Mouse (Mus musculus) adrenal gland, postnatal 4 days (tissue): ENCODE measurements around the gene Ranbp1. TPM values are rescaled to one million over a fixed set of nuclear protein-coding genes. Genes with fewer than 3 reads are reported as not detected.
"Not testable (repeated sequence)": the region's sequence is repeated elsewhere in the genome, so short reads cannot be mapped to it uniquely, and the experiment has no call there.

Source experiments
- DNase-seq, 2 experiments: peaks; one replicate each; pipeline ENCODE4 v3.0.0; 2021 to 2022; ENCODE audit warnings: low spot score in 2 of 2, mixed read lengths in 2 of 2
- long read RNA-seq, 2 experiments: library from polyadenylated mRNA; stranded (forward); transcript quantifications; one replicate each; pipeline ENCODE4 v2.0.0; 2021
- total RNA-seq, 2 experiments: library from RNA; stranded (reverse); gene quantifications; 2 replicates each; pipeline ENCODE4 v1.2.3; 2021

Ranbp1 gene
- 100 to 1,000 TPM; 167 to 187 TPM for total RNA-seq
- long read RNA-seq, experiment 1, transcript Ranbp1-202 (6 exons, 1,085 nt) = major isoform, 232 of 246 reads
- long read RNA-seq, experiment 1, partial matches to known transcripts = 5 of 246 reads
- long read RNA-seq, experiment 1, other reads (novel, unspliced or antisense) = 9 of 246 reads
- long read RNA-seq, experiment 2, transcript Ranbp1-202 (6 exons, 1,085 nt) = major isoform, 332 of 351 reads
- long read RNA-seq, experiment 2, partial matches to known transcripts = 7 of 351 reads
- long read RNA-seq, experiment 2, other reads (novel, unspliced or antisense) = 12 of 351 reads

GRCm38 (mm10) chr16:18248433-18249363, at the start of gene Ranbp1, which contains the start of gene Trmt2a:
Ranbp1 (minus strand) TSS chr16:18248732.
Trmt2a (plus strand) TSS chr16:18248679.
- peak; percentile 96 to 98 for DNase-seq

DNA sequence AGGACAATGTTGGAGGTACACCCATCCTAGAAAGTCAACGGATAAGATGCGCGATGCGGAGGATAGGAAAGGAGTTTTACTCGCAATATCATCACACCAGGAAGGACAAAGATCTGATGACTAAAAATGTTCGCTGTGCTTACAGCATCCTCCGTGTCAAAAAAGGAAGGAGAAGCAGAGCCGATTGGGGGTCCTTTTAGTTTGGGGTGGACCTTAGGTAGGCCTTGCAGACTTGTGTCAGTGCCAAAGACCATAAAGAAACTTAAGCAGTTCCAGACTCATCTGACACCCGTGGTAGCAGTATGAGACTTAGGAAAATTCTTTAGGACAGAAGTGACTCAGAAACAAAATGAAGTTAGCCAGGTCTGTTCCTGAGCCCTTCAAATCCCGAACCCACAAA, 41.1 kb upstream of the Ranbp1 start:
- not testable (repeated sequence) for DNase-seq

GRCm38 (mm10) chr16:18289067-18289588, 40.6 kb upstream of the Ranbp1 start, which contains the start of gene Dgcr8:
Dgcr8 (minus strand) TSS chr16:18289246.
- peak; percentile 92 to 95 for DNase-seq

DNA sequence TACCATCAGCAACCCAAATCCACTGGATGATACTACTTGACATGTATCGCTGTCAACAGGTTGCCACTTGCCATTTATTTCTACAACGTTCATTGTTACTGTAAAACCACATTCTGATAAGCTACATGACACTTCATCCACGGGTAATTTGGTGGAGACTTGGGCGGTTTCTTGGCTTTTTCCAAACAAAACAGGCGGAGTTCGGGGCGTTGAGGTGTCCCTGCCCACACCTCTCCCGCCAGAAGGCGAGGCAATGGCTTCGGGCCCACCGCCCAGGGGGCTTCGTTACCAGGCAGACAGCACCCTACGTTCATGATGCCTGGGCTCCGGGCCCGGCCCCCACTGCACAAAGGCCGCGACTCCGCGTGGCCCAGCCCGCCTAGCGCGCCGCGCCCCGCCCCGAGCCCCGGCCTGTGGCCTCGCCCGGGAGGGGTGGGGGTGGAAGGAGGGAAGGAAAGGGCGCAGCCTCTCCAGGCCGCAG, 40.1 kb upstream of the Ranbp1 start:
- peak in 1 of 2 experiments; percentile 64 for DNase-seq

DNA sequence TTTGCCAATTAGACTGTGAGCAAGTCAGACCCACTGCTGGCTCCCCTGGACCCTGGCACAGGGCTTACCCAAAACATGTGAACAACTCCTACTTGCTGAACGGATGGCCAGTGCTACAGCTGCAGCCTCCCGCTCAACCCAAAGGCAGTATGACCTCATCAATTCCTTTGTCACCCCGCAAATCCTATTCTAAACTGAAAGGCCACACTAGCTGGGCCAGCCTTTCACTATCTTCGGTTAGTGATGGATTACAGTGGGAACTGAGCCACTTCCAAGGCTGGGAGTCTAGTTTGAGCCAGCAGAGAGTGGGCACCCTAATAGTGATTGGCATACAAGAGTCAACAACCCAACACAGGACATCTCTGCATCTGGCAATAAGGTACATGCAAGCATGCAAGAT, 39.6 kb upstream of the Ranbp1 start:
- no peak for DNase-seq

DNA sequence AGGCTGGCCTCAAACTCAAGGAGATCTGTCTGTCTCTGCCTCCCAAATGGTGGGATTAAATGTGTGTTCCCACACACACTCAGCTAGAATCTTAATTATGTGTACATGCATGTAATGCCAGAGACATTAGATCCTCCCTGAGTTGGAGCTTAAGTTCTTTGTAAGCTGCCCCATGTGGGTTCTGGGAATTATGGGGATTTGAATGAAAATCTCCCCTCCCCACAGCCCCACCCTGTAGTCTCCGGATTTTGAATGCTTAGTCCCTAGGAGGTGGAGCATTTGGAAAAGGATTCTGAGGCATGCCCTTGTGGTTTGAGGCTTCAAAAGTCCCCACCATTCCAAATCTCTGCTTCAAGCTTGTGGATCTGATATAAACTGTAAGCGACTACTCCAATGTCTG, 26.6 kb upstream of the Ranbp1 start:
- DNase-seq = no peak

GRCm38 (mm10) chr16:18268182-18268581, 19.6 kb upstream of the Ranbp1 start:
- DNase-seq = no peak

GRCm38 (mm10) chr16:18265024-18265423, 16.5 kb upstream of the Ranbp1 start:
- DNase-seq = no peak

DNA sequence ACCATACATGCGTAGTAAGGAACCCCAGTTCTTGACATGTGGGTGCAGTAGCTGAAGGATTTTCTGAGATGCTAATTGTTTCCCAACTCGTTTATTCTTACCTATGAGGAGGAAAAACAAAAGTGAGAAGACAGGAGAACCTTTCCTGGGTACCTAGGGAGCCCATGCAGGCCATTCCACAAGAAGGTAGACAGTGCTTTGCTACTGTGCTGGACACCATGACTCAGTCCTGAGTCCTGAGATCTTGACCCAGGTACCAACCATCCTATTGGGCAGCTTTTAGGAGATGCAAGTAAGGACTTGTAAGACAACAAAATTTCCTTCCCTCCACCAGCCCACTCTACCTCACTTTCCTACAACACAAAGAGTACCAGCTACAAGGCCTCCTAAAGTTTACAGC, 9.7 kb upstream of the Ranbp1 start, which contains the start of gene Gm49776:
Gene Gm49776, minus strand, starts transcription at position 101 of the 400 bp plus-strand sequence.
- DNase-seq = no peak

DNA sequence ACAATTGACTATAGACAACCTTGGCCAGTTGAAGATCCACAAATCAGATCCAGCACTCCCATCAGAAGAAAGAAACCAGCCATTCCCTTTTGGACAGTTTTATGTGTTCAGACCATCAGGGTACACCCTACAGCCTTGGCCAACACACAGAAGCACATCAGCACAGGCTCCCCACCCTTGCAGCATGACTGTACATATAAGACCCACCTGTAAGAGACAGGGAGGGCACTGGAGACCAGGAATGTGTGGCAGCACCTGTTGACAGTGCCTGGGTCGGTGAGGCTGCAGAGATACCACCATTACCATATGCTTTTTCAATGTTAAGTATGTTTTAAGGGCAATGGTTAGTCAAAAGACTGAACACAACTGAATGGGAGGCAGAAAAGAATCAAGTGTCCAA, 5.3 kb upstream of the Ranbp1 start:
- DNase-seq = no peak

- no peak for DNase-seq
Measured at GRCm38 (mm10) chr16:18252736-18253135, 4.2 kb upstream of the Ranbp1 start.

- no peak for DNase-seq
Measured at GRCm38 (mm10) chr16:18250828-18251790, 2.6 kb upstream of the Ranbp1 start.

DNA sequence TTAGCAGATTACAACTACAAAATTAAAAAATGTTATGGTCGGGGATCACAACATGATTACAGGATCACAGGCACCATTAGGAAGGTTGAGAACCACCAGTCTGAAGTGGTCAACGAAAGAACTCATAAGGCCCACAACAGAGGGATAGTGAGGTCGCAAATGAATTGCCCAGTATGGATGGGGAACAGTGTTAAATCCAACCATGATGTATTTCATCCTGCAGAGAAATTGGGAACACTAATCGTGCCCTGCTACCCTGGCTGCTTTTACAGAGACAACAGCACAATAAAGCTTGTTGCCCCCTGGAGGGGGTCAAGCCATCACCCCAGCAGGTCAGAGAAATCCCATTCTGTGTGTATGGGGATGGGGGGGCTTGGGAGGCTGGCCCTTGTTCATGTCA, 1.7 kb upstream of the Ranbp1 start:
- no peak for DNase-seq

DNA sequence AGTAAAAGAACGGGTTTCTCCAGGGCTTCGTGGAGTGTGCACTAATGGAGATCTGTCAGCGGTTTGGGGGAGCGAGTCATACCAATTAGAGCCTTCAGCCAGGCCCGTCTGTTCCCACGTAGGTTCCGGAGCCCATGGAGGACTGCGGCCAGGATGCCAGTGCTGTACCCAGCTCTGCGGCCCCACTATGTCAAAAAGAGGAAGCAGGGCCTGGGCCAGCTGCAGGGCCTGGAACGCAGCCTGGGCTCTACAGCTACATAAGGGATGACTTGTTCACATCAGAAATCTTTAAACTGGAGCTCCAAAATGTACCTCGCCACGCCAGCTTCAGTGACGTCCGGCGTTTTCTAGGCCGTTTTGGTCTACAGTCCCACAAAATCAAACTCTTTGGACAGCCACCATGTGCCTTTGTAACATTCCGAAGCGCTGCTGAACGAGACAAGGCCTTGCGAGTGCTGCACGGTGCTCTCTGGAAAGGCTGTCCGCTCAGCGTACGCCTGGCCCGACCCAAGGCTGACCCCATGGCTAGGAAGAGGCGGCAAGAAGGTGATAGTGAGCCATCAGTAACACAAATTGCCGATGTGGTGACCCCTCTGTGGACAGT, 934 bp upstream of the Ranbp1 start:
- DNase-seq = no peak

DNA sequence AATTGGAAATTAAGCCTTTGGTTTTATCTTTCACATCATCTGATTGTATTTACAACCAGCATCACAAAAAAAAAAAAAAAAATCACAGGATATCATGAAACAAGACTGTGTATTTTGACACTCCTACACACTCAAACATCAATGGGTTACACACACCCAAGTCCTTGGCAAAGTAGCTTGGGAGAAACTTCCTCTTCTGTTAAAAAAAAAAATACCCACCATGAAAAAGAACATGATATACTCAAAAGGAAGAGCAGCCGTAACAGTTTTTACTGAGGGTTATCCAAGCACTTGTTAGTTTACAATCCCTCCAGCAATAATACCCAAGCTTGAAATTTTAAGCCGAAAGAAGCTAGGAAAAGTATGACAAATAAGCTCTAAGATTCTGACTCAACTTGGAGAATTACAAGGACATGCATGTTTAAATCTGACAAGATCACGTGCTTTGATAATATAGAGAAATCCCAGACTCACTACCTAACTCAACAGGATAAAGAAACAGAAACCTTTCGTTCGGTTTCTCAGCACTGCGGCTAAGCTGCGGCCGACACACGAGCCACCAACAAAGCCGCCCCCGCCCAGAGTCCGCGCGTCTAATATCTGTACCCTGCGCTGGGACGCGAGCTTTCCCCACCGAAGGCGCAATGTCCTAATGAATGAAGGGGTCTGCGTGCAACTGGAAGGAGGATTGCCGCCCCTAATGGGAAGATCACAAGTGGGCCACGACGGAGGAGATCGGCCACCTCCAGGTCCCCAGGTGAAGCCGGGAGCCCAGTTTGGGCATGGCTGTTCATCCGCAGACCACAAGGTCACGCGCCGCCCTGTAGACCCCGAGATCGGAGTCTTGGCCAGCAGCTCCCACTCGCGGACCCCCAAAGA, 772 bp downstream of the Ranbp1 start:
- no peak for DNase-seq

DNA sequence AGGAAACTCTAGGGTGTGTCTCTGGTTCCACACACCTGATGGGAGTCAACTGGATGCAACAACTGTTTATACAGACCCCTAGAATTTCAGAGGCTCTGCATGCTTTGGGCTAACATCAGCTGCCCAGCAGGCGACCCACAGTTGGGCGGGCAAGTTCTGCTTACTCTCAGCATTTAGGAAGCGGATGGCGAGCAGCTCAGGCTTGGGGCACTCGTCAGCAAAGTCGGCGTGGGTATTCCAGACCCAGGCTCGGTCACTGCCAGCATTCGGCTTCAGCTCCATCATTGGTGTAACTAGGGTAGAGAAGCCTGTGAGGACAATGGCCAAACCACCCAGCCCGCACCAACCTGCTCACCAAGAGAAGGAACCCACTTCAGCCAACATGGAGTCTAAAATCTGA, 7.0 kb downstream of the Ranbp1 start:
- DNase-seq = no peak

DNA sequence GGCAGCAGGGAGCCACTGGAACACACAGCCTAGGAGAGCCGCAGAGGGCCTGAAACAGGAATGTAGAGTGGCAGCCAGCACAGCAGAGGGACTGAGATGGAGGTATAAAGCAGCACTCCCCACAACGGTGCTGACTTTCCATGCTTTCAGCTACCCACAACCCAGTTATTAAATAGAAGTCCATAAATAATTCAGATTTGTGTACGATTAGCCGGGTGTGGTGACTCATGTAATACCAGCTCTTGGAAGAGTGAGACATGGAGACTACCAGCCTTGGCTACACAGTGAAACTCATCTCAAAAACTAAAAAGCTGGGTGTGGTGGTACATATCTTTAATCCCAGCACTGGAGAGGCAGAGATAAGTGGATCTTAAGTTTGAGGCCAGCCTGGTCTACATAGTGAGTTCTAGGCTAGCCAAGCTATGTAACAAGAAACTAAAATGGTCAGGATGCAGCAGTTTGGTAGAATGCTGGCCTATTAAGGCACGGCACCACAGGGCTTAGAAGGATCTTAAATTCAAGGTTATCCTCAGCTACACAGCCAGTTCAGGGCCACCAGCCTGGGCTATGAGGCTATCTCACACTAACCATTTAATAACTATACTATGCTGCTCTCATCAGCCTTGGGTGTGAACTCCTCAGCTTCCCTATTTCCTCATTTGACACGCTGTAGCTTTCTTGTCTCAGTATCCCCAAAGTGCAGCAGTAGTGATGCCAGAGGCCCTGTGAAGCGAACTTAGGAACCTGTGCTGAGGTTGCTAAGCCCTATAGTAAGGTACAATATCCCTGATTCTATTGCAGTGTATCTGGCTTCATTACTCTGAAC, 11.6 kb downstream of the Ranbp1 start:
- DNase-seq = no peak
